Mouse (Mus musculus): ENCODE results near the gene Clic6. TPM values are rescaled to one million over a fixed set of nuclear protein-coding genes. Genes with fewer than 3 reads are reported as not detected.

Gene Clic6
- polyA plus RNA-seq, 1 experiment, result not detected

GRCm38 (mm10) chr16:92535258-92535657 lies 49.7 kb downstream of the Clic6 start:
- Histone ChIP-seq H3K4me1 (ENCODE audit: control insufficient read depth, insufficient read depth, insufficient read length, low read length) (no peaks in the 10 kb centered on the region), H3K4me3 (ENCODE audit: insufficient read depth, low read depth, low read length) (no peak overlapping the region), H3K27ac (replicated peaks; ENCODE audit: low read depth, low read length) (no peak overlapping the region)

- H3K4me1 ChIP-seq (ENCODE audit: control insufficient read depth, insufficient read depth, insufficient read length, low read length), result no peaks in the 10 kb centered on the region
- H3K27ac ChIP-seq (replicated peaks; ENCODE audit: low read depth, low read length), result no peak overlapping the region
- H3K4me3 ChIP-seq (ENCODE audit: insufficient read depth, low read depth, low read length), result no peak overlapping the region
Measured at GRCm38 (mm10) chr16:92538356-92538755, 52.8 kb downstream of the Clic6 start.

GRCm38 (mm10) chr16:92544264-92544663 lies 58.7 kb downstream of the Clic6 start:
- H3K4me1 ChIP-seq (ENCODE audit: control insufficient read depth, insufficient read depth, insufficient read length, low read length), result no peaks in the 10 kb centered on the region
- no peak overlapping the region for H3K4me3 ChIP-seq (ENCODE audit: insufficient read depth, low read depth, low read length)
- H3K27ac ChIP-seq (replicated peaks; ENCODE audit: low read depth, low read length), result no peak overlapping the region

- H3K4me3 ChIP-seq (ENCODE audit: insufficient read depth, low read depth, low read length), result no peak overlapping the region
- H3K27ac ChIP-seq (replicated peaks; ENCODE audit: low read depth, low read length), result no peak overlapping the region
- no peaks in the 10 kb centered on the region for H3K4me1 ChIP-seq (ENCODE audit: control insufficient read depth, insufficient read depth, insufficient read length, low read length)
Measured at GRCm38 (mm10) chr16:92548651-92549050, 63.1 kb downstream of the Clic6 start.

- Histone ChIP-seq H3K4me1 (ENCODE audit: control insufficient read depth, insufficient read depth, insufficient read length, low read length) (no peaks in the 10 kb centered on the region), H3K4me3 (ENCODE audit: insufficient read depth, low read depth, low read length) (no peak overlapping the region), H3K27ac (replicated peaks; ENCODE audit: low read depth, low read length) (no peak overlapping the region)
Measured at GRCm38 (mm10) chr16:92551266-92552105, 66.0 kb downstream of the Clic6 start.

GRCm38 (mm10) chr16:92552106-92552382 lies 66.5 kb downstream of the Clic6 start:
- H3K4me1 ChIP-seq (ENCODE audit: control insufficient read depth, insufficient read depth, insufficient read length, low read length), result no peaks in the 10 kb centered on the region
- no peak overlapping the region for H3K4me3 ChIP-seq (ENCODE audit: insufficient read depth, low read depth, low read length)
- no peak overlapping the region for H3K27ac ChIP-seq (replicated peaks; ENCODE audit: low read depth, low read length)

- Histone ChIP-seq H3K4me3 (ENCODE audit: insufficient read depth, low read depth, low read length) (no peak overlapping the region), H3K4me1 (ENCODE audit: control insufficient read depth, insufficient read depth, insufficient read length, low read length) (no peaks in the 10 kb centered on the region)
Measured at GRCm38 (mm10) chr16:92552858-92553257, 67.3 kb downstream of the Clic6 start.

GRCm38 (mm10) chr16:92555051-92555450 lies 69.5 kb downstream of the Clic6 start:
- Histone ChIP-seq H3K4me1 (ENCODE audit: control insufficient read depth, insufficient read depth, insufficient read length, low read length) (no peaks in the 10 kb centered on the region), H3K27ac (replicated peaks; ENCODE audit: low read depth, low read length) (no peak overlapping the region), H3K4me3 (ENCODE audit: insufficient read depth, low read depth, low read length) (no peak overlapping the region)

More at GRCm38 (mm10) chr16:92552858-92553257, 67.3 kb downstream of the Clic6 start:
- no peak overlapping the region for H3K27ac ChIP-seq (replicated peaks; ENCODE audit: low read depth, low read length)

- H3K27ac ChIP-seq (replicated peaks; ENCODE audit: low read depth, low read length), result no peak overlapping the region
- H3K4me1 ChIP-seq (ENCODE audit: control insufficient read depth, insufficient read depth, insufficient read length, low read length), result no peaks in the 10 kb centered on the region
- H3K4me3 ChIP-seq (ENCODE audit: insufficient read depth, low read depth, low read length), result no peak overlapping the region
Measured at GRCm38 (mm10) chr16:92565291-92565690, 79.8 kb downstream of the Clic6 start.

- Histone ChIP-seq H3K4me3 (ENCODE audit: insufficient read depth, low read depth, low read length) (no peak overlapping the region), H3K27ac (replicated peaks; ENCODE audit: low read depth, low read length) (no peak overlapping the region)
Measured at GRCm38 (mm10) chr16:92565708-92566107, 80.2 kb downstream of the Clic6 start.

GRCm38 (mm10) chr16:92566146-92566545 lies 80.6 kb downstream of the Clic6 start:
- Histone ChIP-seq H3K27ac (replicated peaks; ENCODE audit: low read depth, low read length) (no peak overlapping the region), H3K4me3 (ENCODE audit: insufficient read depth, low read depth, low read length) (no peak overlapping the region), H3K4me1 (ENCODE audit: control insufficient read depth, insufficient read depth, insufficient read length, low read length) (no peaks in the 10 kb centered on the region)

More at GRCm38 (mm10) chr16:92565708-92566107, 80.2 kb downstream of the Clic6 start:
- H3K4me1 ChIP-seq (ENCODE audit: control insufficient read depth, insufficient read depth, insufficient read length, low read length), result no peaks in the 10 kb centered on the region

GRCm38 (mm10) chr16:92571246-92571645 lies 85.7 kb downstream of the Clic6 start:
- Histone ChIP-seq H3K27ac (replicated peaks; ENCODE audit: low read depth, low read length) (no peak overlapping the region), H3K4me3 (ENCODE audit: insufficient read depth, low read depth, low read length) (no peak overlapping the region), H3K4me1 (ENCODE audit: control insufficient read depth, insufficient read depth, insufficient read length, low read length) (no peaks in the 10 kb centered on the region)

GRCm38 (mm10) chr16:92573193-92573592 lies 87.7 kb downstream of the Clic6 start:
- H3K4me3 ChIP-seq (ENCODE audit: insufficient read depth, low read depth, low read length), result no peak overlapping the region
- H3K27ac ChIP-seq (replicated peaks; ENCODE audit: low read depth, low read length), result no peak overlapping the region
- no peaks in the 10 kb centered on the region for H3K4me1 ChIP-seq (ENCODE audit: control insufficient read depth, insufficient read depth, insufficient read length, low read length)

GRCm38 (mm10) chr16:92575792-92576191 lies 90.3 kb downstream of the Clic6 start:
- Histone ChIP-seq H3K4me3 (ENCODE audit: insufficient read depth, low read depth, low read length) (no peak overlapping the region), H3K4me1 (ENCODE audit: control insufficient read depth, insufficient read depth, insufficient read length, low read length) (no peaks in the 10 kb centered on the region)

GRCm38 (mm10) chr16:92577381-92577780 lies 91.8 kb downstream of the Clic6 start:
- no peaks in the 10 kb centered on the region for H3K4me1 ChIP-seq (ENCODE audit: control insufficient read depth, insufficient read depth, insufficient read length, low read length)
- no peak overlapping the region for H3K4me3 ChIP-seq (ENCODE audit: insufficient read depth, low read depth, low read length)
- no peak overlapping the region for H3K27ac ChIP-seq (replicated peaks; ENCODE audit: low read depth, low read length)

More at GRCm38 (mm10) chr16:92575792-92576191, 90.3 kb downstream of the Clic6 start:
- no peak overlapping the region for H3K27ac ChIP-seq (replicated peaks; ENCODE audit: low read depth, low read length)

- Histone ChIP-seq H3K27ac (replicated peaks; ENCODE audit: low read depth, low read length) (no peak overlapping the region), H3K4me1 (ENCODE audit: control insufficient read depth, insufficient read depth, insufficient read length, low read length) (no peaks in the 10 kb centered on the region), H3K4me3 (ENCODE audit: insufficient read depth, low read depth, low read length) (no peak overlapping the region)
Measured at GRCm38 (mm10) chr16:92578915-92579653, 93.5 kb downstream of the Clic6 start.
